Mouse (Mus musculus): ENCODE data around the gene Kmt2b. TPM values are rescaled to one million over a fixed set of nuclear protein-coding genes. Genes with fewer than 3 reads are reported as not detected.

The Kmt2b gene
- total RNA-seq, 1 experiment from 2014 or later: 45.7 TPM

DNA sequence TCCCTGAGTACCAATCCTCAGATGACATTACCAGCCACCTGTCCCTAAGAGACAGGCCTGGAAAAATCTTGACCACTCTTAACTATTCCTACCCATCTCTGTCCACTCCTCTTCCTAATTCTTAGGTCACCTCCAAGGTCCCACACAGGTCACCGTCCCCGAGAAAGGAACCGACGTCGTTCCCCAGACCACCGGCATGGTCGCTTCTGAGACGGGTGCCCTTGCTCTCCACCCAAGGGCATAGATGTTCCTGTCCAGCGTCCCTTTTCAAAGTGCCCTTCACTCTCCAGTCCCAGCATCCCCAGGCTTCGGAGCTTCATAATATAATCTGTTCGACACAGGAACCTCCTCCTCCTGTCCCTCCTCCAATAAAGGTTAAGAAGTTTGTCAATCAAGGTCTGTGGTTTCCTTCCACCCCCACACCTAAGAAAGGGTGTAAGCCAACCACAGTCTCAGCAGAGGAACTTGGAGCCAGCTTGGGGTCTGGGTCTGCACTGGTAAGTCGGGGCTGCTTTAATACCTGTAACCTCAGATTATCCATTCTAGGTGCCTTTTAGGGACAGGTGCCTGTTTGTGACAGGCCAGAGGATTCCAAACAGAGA, 23.5 kb downstream of the Kmt2b start, which contains the start of gene Igflr1:
Gene Igflr1, plus strand, starts transcription at position 458 of the 602 bp plus-strand sequence.
- DNase-seq: no peak

DNA sequence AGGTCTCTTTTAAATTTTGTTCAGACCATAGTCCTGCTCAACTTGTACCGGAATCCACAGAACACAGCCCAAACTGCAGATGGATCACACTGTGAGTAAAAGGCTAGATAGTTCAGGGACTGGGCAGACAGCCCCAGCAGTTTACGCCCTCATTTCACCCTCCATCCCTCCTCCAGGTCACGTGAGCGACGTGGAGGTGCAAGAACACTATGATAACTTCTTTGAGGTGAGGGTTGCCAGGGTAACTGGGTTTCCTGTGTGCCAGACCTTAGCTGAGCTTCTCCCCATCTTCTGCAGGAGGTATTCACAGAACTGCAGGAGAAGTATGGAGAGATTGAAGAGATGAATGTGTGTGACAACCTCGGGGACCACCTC, 24.6 kb downstream of the Kmt2b start:
- peak; percentile 36 for DNase-seq

DNA sequence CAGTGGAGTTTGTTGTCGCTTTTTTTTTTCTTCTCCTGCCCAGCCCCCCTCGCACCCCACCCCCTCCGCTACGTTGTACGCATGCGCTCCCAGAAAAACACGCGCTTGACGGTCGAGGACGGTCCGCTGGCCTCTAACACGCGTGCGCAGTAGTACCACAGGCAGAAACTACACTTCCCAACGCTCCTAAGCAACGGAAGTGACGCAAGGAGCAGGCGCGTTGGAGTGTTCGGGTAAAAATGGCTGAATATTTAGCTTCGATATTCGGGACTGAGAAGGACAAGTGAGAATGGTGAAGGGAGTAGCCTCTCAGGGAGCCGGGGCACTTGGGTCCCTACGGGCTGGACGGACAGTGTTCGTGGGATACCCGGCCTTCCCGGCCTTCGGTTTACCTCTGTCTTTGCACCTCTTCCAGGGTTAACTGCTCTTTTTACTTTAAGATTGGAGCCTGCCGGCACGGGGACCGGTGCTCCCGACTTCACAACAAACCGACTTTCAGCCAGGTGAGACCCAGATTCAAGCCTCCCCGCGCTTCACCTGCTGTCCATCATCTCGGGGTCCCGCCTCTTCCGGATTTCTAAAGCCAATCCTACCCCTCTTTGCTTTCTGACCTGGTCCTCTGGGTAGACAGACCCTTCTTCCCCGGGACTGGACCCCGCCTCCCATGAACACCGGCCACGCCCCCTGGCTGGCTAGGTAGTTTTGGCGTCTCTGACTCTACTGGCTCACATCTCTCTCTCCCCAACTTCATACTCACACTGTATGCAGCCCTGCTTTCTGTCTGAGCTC, 25.2 kb downstream of the Kmt2b start, which contains the start of the genes U2af1l4, Gm49396 and Psenen:
Gene U2af1l4, plus strand, starts transcription at position 185 of the 789 bp plus-strand sequence.
Gene Gm49396, plus strand, starts transcription at position 228 of the 789 bp plus-strand sequence.
Gene Psenen, minus strand, starts transcription at position 511 of the 789 bp plus-strand sequence.
- DNase-seq: peak; percentile 98

DNA sequence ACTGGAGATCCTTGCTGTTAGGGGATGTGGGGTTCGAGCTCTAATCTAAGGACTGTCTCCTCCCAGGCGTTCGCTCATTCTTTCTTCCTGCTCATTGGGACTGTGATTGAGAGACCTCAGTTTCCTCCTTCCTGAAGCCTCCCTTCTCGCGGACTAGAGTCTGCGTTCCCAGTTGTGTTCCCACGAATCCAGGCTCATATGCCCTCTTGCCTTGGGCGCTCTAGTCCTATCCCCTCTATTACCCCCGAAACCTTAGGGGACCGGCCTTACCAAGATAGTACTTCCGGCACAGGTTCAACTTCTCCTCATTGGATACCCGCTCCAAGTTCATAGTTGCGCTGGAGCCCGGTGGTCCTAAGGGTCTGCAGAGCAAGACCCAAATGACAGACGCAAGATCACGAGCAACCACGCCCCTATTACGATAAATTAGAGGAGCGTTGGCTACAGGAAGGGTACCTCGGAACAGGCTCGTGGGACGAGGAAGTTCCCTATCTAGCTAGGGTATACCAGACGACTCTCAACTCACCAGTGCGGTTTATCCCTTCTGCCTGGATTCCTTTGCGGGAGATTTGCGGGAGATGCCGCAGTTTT, 25.9 kb downstream of the Kmt2b start:
- DNase-seq: peak; percentile 35

GRCm38 (mm10) chr7:30560296-30560695, 28.2 kb downstream of the Kmt2b start:
- no peak for DNase-seq

GRCm38 (mm10) chr7:30559443-30559954, 29.0 kb downstream of the Kmt2b start, which contains the start of gene Lin37:
Gene Lin37, minus strand, starts transcription at chr7:30559838.
- DNase-seq: peak; percentile 98

DNA sequence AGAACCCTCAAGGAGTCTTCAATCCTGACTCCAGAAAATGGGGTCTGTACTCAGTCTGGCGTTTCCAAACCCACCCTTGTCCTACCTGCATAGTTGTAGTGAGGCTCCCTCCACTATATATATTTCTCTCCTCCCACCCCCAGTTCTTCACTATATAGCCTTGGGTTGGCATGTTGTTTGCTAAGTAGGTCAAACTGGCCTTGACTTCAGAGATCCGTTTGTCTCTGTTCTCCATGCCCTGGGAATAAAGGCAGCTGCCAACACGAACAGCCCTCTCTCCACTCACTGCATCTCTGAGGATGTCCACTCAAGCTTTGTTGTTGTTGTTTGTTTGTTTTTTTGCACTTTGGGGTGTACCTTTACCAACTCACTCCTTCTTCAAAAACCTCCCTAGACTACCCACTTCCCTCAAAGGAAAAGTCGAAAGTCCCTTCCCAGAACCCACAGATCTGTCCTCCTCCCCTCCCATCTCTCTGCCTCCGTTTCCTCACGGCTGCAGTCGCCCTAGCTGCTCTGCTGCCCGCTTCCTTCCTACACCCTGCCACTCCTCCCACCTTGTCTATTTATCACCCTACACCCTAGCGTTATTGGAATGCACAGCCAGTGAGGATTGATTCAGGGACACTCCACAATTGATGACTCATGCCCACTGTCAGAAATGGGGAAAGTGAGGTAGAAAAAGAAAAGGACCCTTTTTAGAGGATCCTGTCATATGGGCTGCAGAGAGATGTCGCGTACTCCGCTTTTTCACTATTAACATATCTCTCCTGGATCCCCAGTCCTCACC, 29.7 kb downstream of the Kmt2b start:
- no peak for DNase-seq

GRCm38 (mm10) chr7:30557901-30558514, 30.5 kb downstream of the Kmt2b start:
- peak; percentile 43 for DNase-seq

- peak; percentile 39 for DNase-seq
These were observed 31.5 kb downstream of the Kmt2b start for GRCm38 (mm10) chr7:30556894-30557536.

- no peak for DNase-seq
These were observed 34.5 kb downstream of the Kmt2b start for GRCm38 (mm10) chr7:30553810-30554584.

GRCm38 (mm10) chr7:30553021-30553589, 35.4 kb downstream of the Kmt2b start:
- peak; percentile 84 for DNase-seq

GRCm38 (mm10) chr7:30552102-30553020, 36.2 kb downstream of the Kmt2b start, which contains the start of the genes Hspb6 and Proser3:
Gene Hspb6, plus strand, starts transcription at chr7:30552178.
Gene Proser3, minus strand, starts transcription at chr7:30552299.
- peak; percentile 98 for DNase-seq

DNA sequence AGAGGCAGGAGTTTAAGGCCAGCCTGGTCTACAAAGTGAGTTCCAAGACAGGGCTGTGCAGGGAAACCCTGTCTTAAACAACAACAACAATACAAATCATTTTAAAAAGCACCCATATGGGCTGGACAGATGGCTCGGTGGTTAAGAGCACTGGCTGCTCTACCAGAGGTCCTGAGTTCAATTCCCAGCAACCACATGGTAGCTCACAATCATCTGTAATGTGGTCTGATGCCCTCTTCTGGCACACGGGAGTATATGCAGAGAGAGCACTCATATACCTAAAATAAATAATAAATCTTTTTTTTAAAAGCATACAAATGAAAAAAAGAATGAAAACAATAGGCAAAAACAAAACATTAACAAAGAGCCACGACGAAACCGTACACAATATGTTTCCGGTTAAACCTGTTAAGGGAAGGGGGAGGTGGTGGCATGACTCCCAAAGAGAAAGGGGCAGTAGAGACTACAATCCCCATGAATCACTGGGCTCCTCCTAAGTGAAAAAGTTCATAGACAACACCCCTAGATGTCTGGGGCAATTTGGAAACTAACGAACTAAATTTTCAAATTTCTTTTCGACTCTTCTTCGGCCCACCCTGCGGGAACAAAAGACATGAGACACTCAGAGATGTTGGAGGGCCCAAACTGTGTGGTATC, 37.0 kb downstream of the Kmt2b start:
- DNase-seq: peak; percentile 61

DNA sequence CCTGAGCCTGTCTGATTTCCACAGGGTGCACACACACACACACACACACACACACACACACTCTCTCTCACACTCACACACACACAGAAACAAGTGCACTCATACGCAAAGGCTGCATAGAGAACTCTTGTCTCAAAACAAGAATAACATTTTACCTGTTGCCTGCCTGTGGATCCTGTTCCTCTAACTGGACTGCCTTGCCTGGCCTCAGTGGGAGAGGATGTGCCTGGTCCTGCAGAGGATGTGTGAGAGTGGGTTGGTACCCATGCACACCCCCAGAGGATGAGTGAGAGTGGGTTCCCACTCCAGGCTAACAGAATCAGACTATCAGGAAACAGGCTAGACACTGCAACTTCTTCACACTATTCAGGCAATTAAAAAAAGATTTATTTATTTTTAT, 37.9 kb downstream of the Kmt2b start:
- DNase-seq: no peak

DNA sequence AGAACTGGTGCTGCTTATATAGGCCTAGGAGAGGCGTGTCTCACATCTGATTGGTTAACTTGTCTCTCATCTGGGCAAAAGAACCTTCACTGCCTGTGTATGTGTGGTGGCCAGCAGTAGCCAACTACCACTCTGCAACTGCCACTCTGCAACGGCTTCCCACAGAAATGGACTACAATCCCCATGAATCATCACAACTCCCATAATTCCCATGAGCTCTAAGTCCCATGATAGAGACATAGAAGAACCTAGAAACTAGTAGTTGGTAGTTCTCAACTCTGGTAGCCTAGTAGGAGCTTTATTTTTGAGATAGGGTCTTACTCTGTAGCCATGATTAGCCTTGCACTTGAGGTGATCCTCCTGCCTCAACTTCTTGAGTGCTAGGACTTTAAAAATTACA, 38.6 kb downstream of the Kmt2b start:
- no peak for DNase-seq

- no peak for DNase-seq
These were observed 44.2 kb downstream of the Kmt2b start for GRCm38 (mm10) chr7:30544327-30544726.

DNA sequence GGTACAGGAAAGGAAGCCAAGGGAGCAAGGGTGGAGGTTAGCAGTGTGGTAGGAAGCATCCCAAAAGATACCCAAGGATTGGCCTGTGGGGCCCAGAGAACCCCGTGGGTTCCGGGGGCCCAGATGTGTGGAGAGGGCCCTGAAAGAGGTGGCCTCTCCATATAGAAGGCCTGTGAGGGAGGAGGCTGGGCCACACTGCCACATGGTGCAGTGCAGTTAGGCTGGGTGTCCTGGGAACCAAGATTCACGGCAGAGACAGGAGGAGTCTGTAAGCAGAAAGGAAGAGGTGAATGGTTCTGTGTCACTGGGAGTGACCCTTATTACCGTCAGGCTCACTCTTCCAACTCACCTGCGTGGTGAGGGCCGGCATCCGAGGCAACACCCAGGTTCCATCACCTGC, 48.0 kb downstream of the Kmt2b start:
- DNase-seq: no peak

All from adrenal gland, postnatal 14 days (tissue).